8 mouse cellular contexts compared by ENCODE assay signal in genomic region chr17:85090120-85091099, GRCm38 (mm10). TPM values are rescaled to one million over a fixed set of nuclear protein-coding genes. Genes with fewer than 3 reads are reported as not detected.
A peak's percentile ranks its signal among the peaks of the same experiment; 100 is the strongest.
DNase-seq lines count a peak whose midpoint lies in the region; ATAC-seq lines count a peak whose summit lies in the region.

Gene Prepl (minus strand): TSS chr17:85090241.
Gene Camkmt (plus strand): TSS chr17:85090552.

- ATAC-seq in CD4-positive, CD25-positive, alpha-beta regulatory T cell, adult 4 months = peak; percentile 97
- ATAC-seq in heart, embryonic 14.5 days (ENCODE audit: insufficient number of reproducible peaks, insufficient read depth, low FRiP score, low read depth) = peak; percentile 97
- ATAC-seq in liver, embryonic 13.5 days (ENCODE audit: low read depth) = peak; percentile 98
- peak; percentile 99 for ATAC-seq in stomach, embryonic 16.5 days (ENCODE audit: insufficient read depth, low FRiP score)

- under 1% methylated on average over 63 of the region's 63 CpGs for WGBS in heart, embryonic 14.5 days
- WGBS in liver, embryonic 13.5 days (ENCODE audit: insufficient replicate concordance) = under 1% methylated on average over 63 of the region's 63 CpGs
- under 1% methylated on average over 63 of the region's 63 CpGs for WGBS in stomach, embryonic 16.5 days

- peak; percentile 93 for DNase-seq in c-Kit-negative CD71-positive TER-119-positive erythroid progenitor cells, embryonic 14.5 days (ENCODE audit: low read depth, low spot score)
- peak; percentile 94 for DNase-seq in fibroblast of lung, adult 2 months (ENCODE audit: low read depth)
- peak; percentile 97 for DNase-seq in kidney, postnatal 14 days
- peak; percentile 92 for DNase-seq in liver, embryonic 13.5 days
- peak; percentile 97 for DNase-seq in neural tube, embryonic 10.5 days (ENCODE audit: extremely low spot score, low spot score)

- no peaks in the 10 kb centered on the region for H3K9me3 ChIP-seq in heart, embryonic 14.5 days (ENCODE audit: control insufficient read depth, low read length)
- H3K9me3 ChIP-seq in liver, embryonic 13.5 days (replicated peaks) = no peaks in the 10 kb centered on the region
- no peaks in the 10 kb centered on the region for H3K9me3 ChIP-seq in stomach, embryonic 16.5 days (replicated peaks; ENCODE audit: control insufficient read depth, low read length)

- peaks cover 7 to 33% of the 10 kb centered on the region in 2 experiments for H3K4me1 ChIP-seq in heart, embryonic 14.5 days (ENCODE audit: control insufficient read depth in 2 of 2, insufficient read depth in 2 of 2, low read length in 2 of 2)
- peaks cover 32% of the 10 kb centered on the region for H3K4me1 ChIP-seq in liver, embryonic 13.5 days (replicated peaks)
- H3K4me1 ChIP-seq in stomach, embryonic 16.5 days (ENCODE audit: control insufficient read depth, insufficient read depth, low read length) = peaks cover 11% of the 10 kb centered on the region

- peak within 1 kb of the TSS; percentile 75 to 85 for H3K27ac ChIP-seq in heart, embryonic 14.5 days (replicated peaks in 1 of 2; ENCODE audit: control insufficient read depth in 1 of 2, insufficient read depth in 1 of 2, low read depth in 2 of 2, low read length in 2 of 2)
- H3K27ac ChIP-seq in liver, embryonic 13.5 days = peak within 1 kb of the TSS; percentile 79
- H3K27ac ChIP-seq in stomach, embryonic 16.5 days (ENCODE audit: low read length) = peak within 1 kb of the TSS; percentile 86

- H3K9ac ChIP-seq in heart, embryonic 14.5 days (ENCODE audit: low read length) = peak within 1 kb of the TSS; percentile 85
- H3K9ac ChIP-seq in liver, embryonic 13.5 days = peak within 1 kb of the TSS; percentile 87
- H3K9ac ChIP-seq in stomach, embryonic 16.5 days (ENCODE audit: low read length) = peak within 1 kb of the TSS; percentile 87

- no peaks in the 10 kb centered on the region for H3K36me3 ChIP-seq in heart, embryonic 14.5 days (ENCODE audit: control insufficient read depth, insufficient read depth, low read length)
- no peaks in the 10 kb centered on the region for H3K36me3 ChIP-seq in liver, embryonic 13.5 days
- H3K36me3 ChIP-seq in stomach, embryonic 16.5 days (ENCODE audit: control insufficient read depth, insufficient read depth, low read length) = no peaks in the 10 kb centered on the region

- H3K4me3 ChIP-seq in heart, embryonic 14.5 days (ENCODE audit: control insufficient read depth in 1 of 2, insufficient read depth in 1 of 2, low read depth in 1 of 2, low read length in 2 of 2) = peak within 1 kb of the TSS; percentile 69 to 94
- peak within 1 kb of the TSS; percentile 94 for H3K4me3 ChIP-seq in liver, embryonic 13.5 days (replicated peaks)
- H3K4me3 ChIP-seq in stomach, embryonic 16.5 days (replicated peaks; ENCODE audit: low read length) = peak within 1 kb of the TSS; percentile 77

- H3K4me2 ChIP-seq in heart, embryonic 14.5 days (ENCODE audit: low read length) = peak within 1 kb of the TSS; percentile 96
- H3K4me2 ChIP-seq in liver, embryonic 13.5 days = peak within 1 kb of the TSS; percentile 93
- H3K4me2 ChIP-seq in stomach, embryonic 16.5 days (ENCODE audit: low read depth, low read length) = peak within 1 kb of the TSS; percentile 68

- H3K27me3 ChIP-seq in heart, embryonic 14.5 days (ENCODE audit: control insufficient read depth, insufficient read depth, low read length) = no peaks in the 10 kb centered on the region
- no peaks in the 10 kb centered on the region for H3K27me3 ChIP-seq in liver, embryonic 13.5 days
- no peaks in the 10 kb centered on the region for H3K27me3 ChIP-seq in stomach, embryonic 16.5 days (ENCODE audit: control insufficient read depth, insufficient read depth, low read length)

RNA-seq across cellular contexts. Expression of gene Prepl, which starts in this region (rescaled TPM):
- polyA plus RNA-seq in CD4-positive, CD25-positive, alpha-beta regulatory T cell, adult 4 months (2017; shearing (Covaris generic)) = 10 to 100 TPM; 11.3 to 12.3 TPM
- polyA plus RNA-seq in heart, embryonic 14.5 days (2014; fragmentation: Nextera tagmentation; extraction: Ambion mirVana) = 31.5 and 33.1 TPM in 2 replicates
- 8.2 and 10.1 TPM in 2 replicates for polyA plus RNA-seq in liver, embryonic 13.5 days (2015; fragmentation: Nextera tagmentation; extraction: Ambion mirVana)
- 31.5 and 33.5 TPM in 2 replicates for polyA plus RNA-seq in stomach, embryonic 16.5 days (2015; fragmentation: Nextera tagmentation; extraction: Ambion mirVana)

RNA-seq across cellular contexts. Expression of gene Camkmt, which starts in this region (rescaled TPM):
- 1 to 10 TPM; 5.7 to 7.4 TPM for polyA plus RNA-seq in CD4-positive, CD25-positive, alpha-beta regulatory T cell, adult 4 months (2017; shearing (Covaris generic))
- 6.3 and 8.2 TPM in 2 replicates for polyA plus RNA-seq in heart, embryonic 14.5 days (2014; fragmentation: Nextera tagmentation; extraction: Ambion mirVana)
- polyA plus RNA-seq in liver, embryonic 13.5 days (2015; fragmentation: Nextera tagmentation; extraction: Ambion mirVana) = 3.9 and 5.0 TPM in 2 replicates
- 11.3 and 13.7 TPM in 2 replicates for polyA plus RNA-seq in stomach, embryonic 16.5 days (2015; fragmentation: Nextera tagmentation; extraction: Ambion mirVana)

Comparison
In these comparisons a context has a peak if more than half of its experiments do, and no peak if none do; other contexts are left out.
1. Peak in every context shown above with its lines: DNase-seq, ATAC-seq, H3K4me3 ChIP-seq and H3K27ac ChIP-seq.